Mouse (Mus musculus) liver, embryonic 14.5 days (tissue): ENCODE results near the gene Anapc16.

Experiments
- CTCF ChIP-seq: IDR thresholded peaks from 2 replicates; pipeline ENCODE4 v1.5.1; 2016; ENCODE audit warnings: antibody characterized with exemption, low read depth, control low read depth
- EP300 ChIP-seq: IDR thresholded peaks from 2 replicates; pipeline ENCODE4 v1.6.1; 2016; ENCODE audit warnings: antibody characterized with exemption, low read depth

DNA sequence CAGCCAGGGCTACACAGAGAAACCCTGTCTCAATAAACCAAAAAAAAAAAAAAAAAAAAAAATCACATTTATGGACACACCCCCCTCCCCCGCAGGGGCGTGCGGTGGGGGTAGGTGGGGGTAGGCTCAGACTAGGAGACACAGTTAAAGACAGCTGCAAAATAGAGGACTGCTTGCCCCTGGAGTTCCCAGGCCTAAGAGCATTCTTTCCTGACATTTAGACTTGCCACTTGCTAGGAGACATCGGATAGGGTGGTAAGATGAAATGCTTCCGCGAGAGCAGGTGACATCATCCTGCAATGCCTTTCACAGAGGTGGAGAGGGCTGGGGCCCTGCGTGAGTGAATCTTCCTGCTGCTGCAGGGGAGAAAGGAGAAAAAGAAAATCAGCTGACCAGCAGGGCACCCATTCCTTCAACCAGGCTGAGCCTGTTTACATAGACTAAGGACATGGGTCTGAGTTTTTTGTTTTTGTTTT, 49.3 kb downstream of the Anapc16 start:
- TF ChIP-seq CTCF (no peak), EP300 (no peak)
